Mouse (Mus musculus) small intestine, adult 2 months (tissue): Measurements from ENCODE around the gene Cald1. TPM values are rescaled to one million over a fixed set of nuclear protein-coding genes. Genes with fewer than 3 reads are reported as not detected.
A peak's percentile ranks its signal among the peaks of the same experiment; 100 is the strongest.

Experiments
- H3K27ac ChIP-seq: fragments of 200-500 bp; 2 replicates; pipeline ENCODE4 v1.5.1; 2012; ENCODE audit warnings: low read depth, low read length, control low read depth, inconsistent platforms; ENCODE audit not compliant: insufficient read depth
- H3K27me3 ChIP-seq: fragments of 200-500 bp; 2 replicates; pipeline ENCODE4 v1.6.1; 2012; ENCODE audit warnings: mild to moderate bottlenecking, moderate library complexity, low read length, inconsistent platforms; ENCODE audit not compliant: control insufficient read depth, insufficient read depth
- H3K36me3 ChIP-seq: fragments of 200-500 bp; 2 replicates; pipeline ENCODE4 v1.6.1; 2012; ENCODE audit warnings: mild to moderate bottlenecking, low read length, control low read depth, inconsistent platforms; ENCODE audit not compliant: control insufficient read depth, insufficient read depth
- H3K4me1 ChIP-seq: fragments of 200-500 bp; 2 replicates; pipeline ENCODE4 v1.6.1; 2012; ENCODE audit warnings: low read length, inconsistent platforms, mixed read lengths; ENCODE audit not compliant: control insufficient read depth, insufficient read depth, insufficient read length
- H3K4me3 ChIP-seq: fragments of 200-500 bp; 2 replicates; pipeline ENCODE4 v1.5.1; 2012; ENCODE audit warnings: low read depth, mild to moderate bottlenecking, control low read depth, inconsistent platforms, low read length, moderate library complexity
- CTCF ChIP-seq: fragments of 200-500 bp; IDR thresholded peaks from 2 replicates; pipeline ENCODE4 v1.5.1; 2012; ENCODE audit warnings: low read depth, mild to moderate bottlenecking, control low read depth, inconsistent platforms, low read length, moderate library complexity, mixed read lengths; ENCODE audit not compliant: insufficient replicate concordance, insufficient read length; ENCODE audit errors: extremely low read depth
- POLR2A ChIP-seq: fragments of 200-500 bp; IDR thresholded peaks from 2 replicates; pipeline ENCODE4 v1.6.1; 2012; ENCODE audit warnings: low read depth, mild to moderate bottlenecking, control low read depth, inconsistent platforms, low read length, moderate library complexity
- WGBS: fragments of 180-500 bp; shearing (Covaris S2); methylation state at CpG from one replicate; pipeline ENCODE4 v1.1.7; 2018; 5-methylcytosine and 5-hydroxymethylcytosine counted together
- polyA plus RNA-seq: library from polyadenylated mRNA; depleted of rRNA; stranded (reverse); fragments of >200 nt; gene quantifications from 2 replicates; pipeline ENCODE4 v1.2.3, GENCODE M21; 2012

Gene Cald1
- polyA plus RNA-seq, 1 experiment = 5.6 TPM

GRCm38 (mm10) chr6:34600850-34601249, 2.5 kb downstream of the Cald1 start:
- no peak overlapping the region for H3K27ac ChIP-seq
- no peaks in the 10 kb centered on the region for H3K36me3 ChIP-seq
- no peak overlapping the region for H3K4me3 ChIP-seq
- WGBS = 81% methylated on average over 4 of the region's 4 CpGs
- no peaks in the 10 kb centered on the region for H3K4me1 ChIP-seq
- no peaks in the 10 kb centered on the region for H3K27me3 ChIP-seq
- TF ChIP-seq POLR2A = no peak
- TF ChIP-seq CTCF = no peak

GRCm38 (mm10) chr6:34602091-34602490, 3.8 kb downstream of the Cald1 start:
- Histone ChIP-seq H3K36me3 (no peaks in the 10 kb centered on the region), H3K4me3 (no peak overlapping the region), H3K27ac (no peak overlapping the region), H3K27me3 (no peaks in the 10 kb centered on the region), H3K4me1 (no peaks in the 10 kb centered on the region)
- TF ChIP-seq CTCF = no peak
- TF ChIP-seq POLR2A = no peak
- WGBS = 83% methylated on average over 2 of the region's 2 CpGs

GRCm38 (mm10) chr6:34606407-34606806, 8.1 kb downstream of the Cald1 start:
- no peaks in the 10 kb centered on the region; the same call in 1 of the 2 replicates for H3K4me1 ChIP-seq
- H3K4me3 ChIP-seq = no peak overlapping the region
- no peaks in the 10 kb centered on the region for H3K27me3 ChIP-seq
- no peak overlapping the region for H3K27ac ChIP-seq
- no peaks in the 10 kb centered on the region for H3K36me3 ChIP-seq
- 57% methylated on average over 4 of the region's 4 CpGs for WGBS
- TF ChIP-seq CTCF (no peak), POLR2A (no peak)

- Histone ChIP-seq H3K4me1 (no peaks in the 10 kb centered on the region; the same call in 1 of the 2 replicates), H3K36me3 (no peaks in the 10 kb centered on the region), H3K27ac (peak overlapping the region; percentile 19; the same call in 1 of the 2 replicates), H3K27me3 (no peaks in the 10 kb centered on the region), H3K4me3 (no peak overlapping the region)
- 69% methylated on average over 3 of the region's 3 CpGs for WGBS
- TF ChIP-seq POLR2A = no peak
- no peak for TF ChIP-seq CTCF
These were observed 10.3 kb downstream of the Cald1 start for GRCm38 (mm10) chr6:34608603-34609002.

- WGBS = 52% methylated on average over 24 of the region's 24 CpGs
- H3K27ac ChIP-seq = peak overlapping the region; percentile 49
- no peaks in the 10 kb centered on the region for H3K36me3 ChIP-seq
- TF ChIP-seq POLR2A (no peak), CTCF (no peak)
- no peaks in the 10 kb centered on the region for H3K27me3 ChIP-seq
- H3K4me1 ChIP-seq = no peaks in the 10 kb centered on the region; the same call in 1 of the 2 replicates
- H3K4me3 ChIP-seq = peak overlapping the region; percentile 18; the same call in 1 of the 2 replicates
These were observed 11.9 kb downstream of the Cald1 start for GRCm38 (mm10) chr6:34609892-34610829.

GRCm38 (mm10) chr6:34613122-34613521, 14.8 kb downstream of the Cald1 start:
- Histone ChIP-seq H3K36me3 (no peaks in the 10 kb centered on the region), H3K4me3 (no peak overlapping the region), H3K4me1 (no peaks in the 10 kb centered on the region; the same call in 1 of the 2 replicates), H3K27ac (no peak overlapping the region), H3K27me3 (no peaks in the 10 kb centered on the region)
- WGBS = 81% methylated on average over 5 of the region's 5 CpGs
- TF ChIP-seq CTCF (no peak), POLR2A (no peak)

GRCm38 (mm10) chr6:34615419-34615818, 17.1 kb downstream of the Cald1 start:
- TF ChIP-seq POLR2A (no peak), CTCF (no peak)
- Histone ChIP-seq H3K4me3 (no peak overlapping the region), H3K36me3 (no peaks in the 10 kb centered on the region), H3K27me3 (no peaks in the 10 kb centered on the region), H3K4me1 (peaks cover 5% of the 10 kb centered on the region; the same call in 1 of the 2 replicates), H3K27ac (no peak overlapping the region)
- 57% methylated on average over 3 of the region's 3 CpGs for whole genome bisulfite sequencing
